Mouse (Mus musculus) naive thymus-derived CD4-positive, alpha-beta T cell, adult 2 months (primary cell): ENCODE data around the gene Tmcc3.

Experiments used
- DNase-seq: peaks from one replicate; pipeline ENCODE4 v3.0.0-alpha.2; 2011; ENCODE audit warnings: low read depth

The Tmcc3 gene

DNA sequence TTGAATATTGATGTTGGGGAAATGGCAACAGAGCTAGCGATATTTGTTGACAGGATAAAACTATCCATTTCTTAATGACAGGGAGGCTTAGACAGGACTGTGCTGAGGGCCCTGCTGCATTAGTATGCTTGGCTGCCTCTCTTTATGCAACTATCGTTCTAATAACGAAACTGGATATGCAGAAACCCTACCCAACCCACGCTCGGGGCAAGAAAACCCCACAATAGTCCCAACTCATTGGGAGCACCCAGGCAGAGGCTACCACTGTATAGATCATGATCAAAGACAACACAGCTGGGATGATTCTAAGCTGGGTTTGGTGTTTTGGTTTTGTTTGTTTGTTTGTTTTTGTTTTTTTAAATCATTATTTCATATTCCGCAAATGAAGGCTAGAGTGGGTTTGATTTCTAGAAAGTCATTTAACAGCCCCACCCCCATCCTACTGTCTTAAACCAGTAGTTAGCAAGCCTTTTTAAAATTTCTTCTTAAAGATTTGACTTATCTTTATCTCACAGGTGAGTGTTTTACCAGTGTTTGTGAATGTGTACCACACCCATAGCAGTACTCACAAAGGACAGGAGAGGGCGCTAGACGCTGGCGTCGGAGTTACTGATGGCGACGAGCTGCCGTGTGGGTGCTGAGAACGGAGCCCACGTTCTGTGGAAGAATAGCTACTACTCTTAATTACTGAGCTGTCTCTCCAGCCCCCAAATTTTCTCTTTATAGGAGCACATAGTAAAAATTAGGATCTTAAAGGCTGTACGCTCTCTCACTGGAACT is 20.8 kb downstream of the Tmcc3 start:
- no peak for DNase-seq

DNA sequence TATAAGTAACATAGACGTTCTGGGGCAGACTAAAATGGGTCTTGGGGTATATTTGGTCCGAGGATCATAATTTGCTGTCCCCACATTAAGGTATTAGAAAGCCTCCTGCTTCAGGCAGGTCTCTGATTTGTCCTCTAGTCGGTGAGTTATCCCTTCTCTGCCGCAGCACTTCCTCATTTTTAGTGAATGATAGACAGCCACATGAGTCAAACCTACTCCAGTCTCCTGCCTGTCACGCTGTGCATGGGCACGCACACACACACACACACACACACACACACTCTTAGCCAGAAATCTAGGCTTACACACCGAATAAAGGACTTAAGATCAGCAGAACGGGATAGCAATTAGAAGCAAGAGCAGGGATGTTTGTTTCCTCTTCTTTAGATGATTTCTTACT is 21.6 kb downstream of the Tmcc3 start:
- DNase-seq, result no peak

DNA sequence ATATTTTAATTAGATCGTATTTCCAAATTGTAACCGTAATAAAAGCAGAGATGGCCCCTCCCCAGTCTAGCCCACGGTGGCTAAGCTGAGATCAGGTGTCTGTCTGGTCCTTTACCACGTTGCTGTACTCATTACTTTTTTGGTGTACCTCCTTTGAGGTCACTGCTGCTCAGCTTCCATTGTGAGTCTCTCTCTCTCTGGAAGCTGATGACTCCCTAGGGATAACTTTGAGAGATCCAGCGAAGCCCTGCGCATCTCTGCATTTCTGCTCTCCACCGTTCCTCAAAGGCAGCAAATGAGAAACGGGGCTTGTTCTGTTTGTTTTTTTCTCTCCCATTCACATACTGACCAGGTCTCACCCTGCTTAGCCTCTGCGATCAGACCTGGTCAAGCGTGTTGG is 23.3 kb downstream of the Tmcc3 start:
- no peak for DNase-seq

DNA sequence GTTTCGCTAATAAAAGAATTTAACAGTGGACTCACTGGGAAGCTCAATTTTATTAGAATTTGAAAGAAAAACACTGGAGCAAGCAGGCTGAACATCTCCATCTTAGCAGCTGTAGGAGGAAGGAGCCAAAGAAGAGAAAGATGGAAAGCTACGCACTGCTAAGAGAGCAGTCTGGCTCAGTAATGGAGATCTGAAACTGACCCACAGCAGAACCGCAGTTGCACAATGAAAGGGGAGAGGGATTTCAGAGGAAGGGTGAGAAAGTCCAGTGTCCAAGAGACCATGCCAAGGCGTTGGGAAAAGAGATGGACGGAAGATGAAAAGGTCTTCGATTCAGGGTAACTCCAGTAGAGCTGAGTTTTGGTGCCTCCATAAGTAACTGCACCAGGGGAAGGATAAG is 24.3 kb downstream of the Tmcc3 start:
- no peak for DNase-seq

DNA sequence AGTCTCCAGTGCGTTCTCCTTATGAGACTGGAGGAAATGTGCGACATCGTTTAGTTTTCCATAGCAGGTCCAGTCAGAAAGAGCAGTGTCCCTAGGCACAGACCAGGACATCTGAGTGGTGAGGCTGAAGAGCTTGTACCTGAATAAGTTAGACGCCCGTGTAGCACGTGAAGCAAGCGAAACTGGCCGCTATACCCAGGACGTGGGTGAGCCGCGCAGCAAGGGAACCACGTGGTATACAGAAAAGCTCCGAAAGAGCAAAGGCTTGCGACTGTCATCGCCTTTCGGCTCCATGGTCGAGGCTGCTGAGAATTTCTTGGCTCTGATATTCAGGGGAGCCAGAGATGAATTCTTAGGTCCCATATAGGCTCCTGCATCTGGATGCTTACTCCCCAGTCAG is 29.8 kb downstream of the Tmcc3 start:
- no peak for DNase-seq

DNA sequence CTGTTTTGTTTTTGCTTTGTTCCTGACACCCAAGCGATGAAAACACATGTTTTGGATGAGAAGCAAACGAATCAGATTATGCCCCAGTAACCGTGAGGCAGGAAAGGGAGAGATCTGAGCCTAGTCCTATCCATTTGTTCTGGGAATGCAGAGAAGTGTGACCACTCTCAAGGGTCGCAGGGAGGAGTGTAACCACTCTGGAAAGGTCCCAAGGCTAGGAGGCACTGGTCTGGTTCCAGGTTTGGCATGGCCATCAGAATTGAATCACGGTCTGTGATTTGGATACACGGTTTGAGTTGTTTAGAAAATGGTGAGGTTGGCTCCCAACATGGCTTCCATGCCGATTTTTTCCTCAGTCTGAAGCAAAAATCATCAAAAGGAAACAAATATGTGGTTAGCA is 30.5 kb downstream of the Tmcc3 start:
- no peak for DNase-seq

DNA sequence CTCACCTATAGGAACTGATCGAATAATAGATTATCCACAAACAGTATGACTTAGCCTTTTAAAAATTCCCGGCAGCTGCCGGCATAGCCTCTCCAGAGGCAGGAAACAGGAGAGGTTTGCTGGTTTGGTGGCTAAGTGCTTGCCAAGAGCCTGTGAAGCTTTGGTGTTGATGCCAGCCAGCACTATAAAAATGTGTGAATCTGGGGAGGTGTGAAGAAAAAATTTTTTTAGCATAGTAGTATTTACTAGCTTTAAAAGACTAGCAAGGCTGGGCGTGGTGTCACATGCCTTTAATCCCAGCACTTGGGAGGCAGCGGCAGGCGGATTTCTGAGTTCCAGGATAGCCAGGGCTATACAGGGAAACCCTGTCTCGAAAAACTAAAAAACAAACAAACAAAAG is 31.8 kb downstream of the Tmcc3 start:
- no peak for DNase-seq

DNA sequence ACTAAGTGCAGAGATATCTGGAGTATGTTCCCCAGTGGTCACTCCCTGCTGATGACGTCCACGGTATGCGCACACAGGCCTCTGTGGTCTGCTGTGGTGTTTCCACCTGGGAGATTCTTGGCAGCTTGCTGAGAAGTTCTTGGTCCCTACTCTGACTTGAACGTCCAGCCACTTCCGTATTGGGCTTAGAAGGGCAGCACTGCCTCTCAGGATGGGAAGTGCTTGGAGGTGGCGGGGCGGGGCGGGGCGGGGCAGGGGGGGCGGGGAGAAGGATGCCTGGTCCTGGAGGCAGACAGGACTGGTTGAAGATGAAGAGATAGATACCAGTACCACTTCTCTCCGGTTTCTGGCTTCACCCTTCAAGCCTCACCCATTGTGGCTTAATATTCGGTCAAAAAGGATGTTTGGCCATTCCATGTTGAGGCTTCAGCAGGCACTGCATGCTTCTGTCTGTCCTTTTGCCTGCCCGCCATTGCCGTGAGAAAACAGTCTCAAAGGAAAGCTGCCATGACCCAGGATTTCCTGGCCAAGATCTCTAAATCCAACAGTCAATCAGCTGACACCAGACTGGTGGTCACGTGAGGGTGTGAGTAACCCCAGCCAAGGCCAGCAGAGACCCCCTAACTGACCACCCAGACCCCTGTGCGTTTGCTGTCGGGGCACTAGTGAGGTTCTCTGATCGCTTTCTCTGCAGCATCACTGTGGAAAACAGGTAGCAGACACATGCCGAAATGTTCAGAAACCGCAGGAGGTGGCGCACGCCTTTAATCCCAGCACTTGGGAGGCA is 33.1 kb downstream of the Tmcc3 start:
- no peak for DNase-seq

DNA sequence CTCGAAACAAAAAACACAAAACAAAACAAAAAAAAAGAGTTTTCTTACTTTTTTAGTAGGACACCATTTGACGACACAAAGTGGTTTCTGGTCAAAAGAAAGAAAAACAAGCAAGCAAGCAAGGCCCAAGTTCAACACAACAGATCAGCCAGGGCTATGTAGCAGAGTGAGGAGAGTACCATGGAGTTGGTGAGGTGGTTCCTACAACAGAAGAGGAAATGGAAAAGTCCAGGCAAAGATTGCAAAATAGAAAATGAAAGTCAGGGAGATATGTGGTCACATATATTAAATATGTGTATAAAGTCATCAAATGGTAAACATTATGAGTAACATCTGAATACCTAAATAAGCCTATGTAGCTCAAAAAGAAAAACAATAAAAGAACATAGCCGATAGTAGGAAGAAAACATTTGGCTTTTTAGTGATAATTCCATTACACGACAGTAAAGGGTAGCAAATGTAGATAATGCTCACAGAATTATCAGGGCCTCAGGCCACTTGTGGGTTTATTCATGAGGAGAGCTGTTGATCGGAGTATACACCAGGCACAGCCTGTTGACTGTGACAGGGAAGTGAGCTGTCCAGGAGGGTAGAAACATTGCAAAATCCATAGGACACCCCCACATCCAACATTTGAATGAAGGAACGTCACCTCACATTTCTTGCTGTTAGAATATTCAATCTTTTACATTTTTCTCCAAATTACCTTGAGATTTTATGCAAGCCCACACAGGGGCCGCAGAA is 33.9 kb downstream of the Tmcc3 start:
- no peak for DNase-seq

DNA sequence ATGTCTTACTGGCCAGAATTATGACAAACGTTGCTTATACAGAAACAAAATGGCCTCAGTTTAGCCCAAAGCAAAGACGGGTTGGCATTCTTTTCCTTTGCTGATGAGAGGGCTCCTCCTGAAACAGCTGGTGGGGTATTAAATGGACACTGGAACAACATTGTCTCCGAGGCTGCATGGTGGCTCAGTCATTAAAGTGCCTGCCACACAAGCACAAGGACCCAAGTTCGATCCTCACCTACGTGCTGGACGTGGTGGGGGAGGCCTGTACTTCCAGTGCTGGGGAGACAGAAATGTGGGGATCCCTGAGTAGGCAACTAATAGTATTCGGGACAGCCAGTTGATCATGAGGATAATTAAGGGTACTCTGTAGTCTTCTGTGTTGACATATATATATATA is 34.8 kb downstream of the Tmcc3 start:
- DNase-seq, result no peak

DNA sequence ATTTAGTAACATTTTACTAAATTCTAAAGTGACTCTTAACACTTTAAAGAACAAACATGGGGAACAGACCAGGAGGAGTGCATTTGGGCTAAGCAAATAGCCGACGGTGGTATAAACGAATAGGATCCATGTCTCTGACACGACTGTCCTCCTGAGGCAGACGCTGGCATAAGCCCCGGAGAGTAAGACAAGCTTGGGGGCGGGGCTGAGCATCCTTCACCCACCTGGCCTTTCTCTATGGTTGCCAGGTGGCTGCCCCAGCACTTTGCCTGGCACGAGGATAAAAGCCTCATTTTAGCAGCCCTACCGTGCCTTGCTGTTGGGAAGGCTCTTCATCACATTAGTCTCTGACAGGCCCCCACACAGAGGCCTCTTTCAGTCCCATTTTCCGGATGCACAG is 35.5 kb downstream of the Tmcc3 start:
- DNase-seq, result no peak

DNA sequence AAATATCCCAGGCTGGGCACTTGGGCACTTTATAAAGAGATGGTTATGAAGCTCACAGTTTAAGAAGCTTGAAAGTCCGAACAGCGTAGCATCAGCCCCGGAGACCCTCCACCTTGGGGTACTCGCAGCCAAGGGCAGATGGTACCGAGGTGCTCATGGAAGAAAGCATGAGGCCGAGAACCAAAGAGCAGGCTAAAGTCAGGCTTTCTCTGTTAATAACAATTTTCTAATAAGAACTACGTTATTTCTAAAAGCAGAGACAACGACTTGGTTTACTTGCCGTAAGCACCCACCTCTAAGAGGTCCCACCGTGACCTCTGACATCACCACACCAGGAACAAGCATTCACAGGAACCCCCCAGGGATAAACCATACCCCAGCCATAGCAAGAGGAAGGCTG is 36.2 kb downstream of the Tmcc3 start:
- no peak for DNase-seq

DNA sequence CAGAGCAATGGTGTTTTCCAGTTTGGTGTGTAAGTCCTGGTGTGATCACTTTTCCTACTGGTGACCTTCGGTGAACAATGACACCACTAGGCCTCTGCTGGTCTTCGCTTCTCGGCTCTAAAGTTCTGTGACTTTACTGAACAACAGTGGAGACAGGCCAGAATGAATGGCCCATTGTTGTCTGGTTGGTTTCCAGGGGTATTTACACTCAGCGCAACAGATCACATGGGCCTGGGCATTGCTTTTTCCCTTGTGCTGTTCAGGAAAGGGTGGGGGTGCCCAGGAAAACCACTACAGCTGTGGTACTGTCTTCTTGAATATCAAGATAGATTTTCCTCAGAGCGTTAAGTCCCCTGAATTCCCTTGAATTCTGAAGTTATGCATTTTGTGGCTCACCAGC is 38.5 kb downstream of the Tmcc3 start:
- DNase-seq, result no peak

DNA sequence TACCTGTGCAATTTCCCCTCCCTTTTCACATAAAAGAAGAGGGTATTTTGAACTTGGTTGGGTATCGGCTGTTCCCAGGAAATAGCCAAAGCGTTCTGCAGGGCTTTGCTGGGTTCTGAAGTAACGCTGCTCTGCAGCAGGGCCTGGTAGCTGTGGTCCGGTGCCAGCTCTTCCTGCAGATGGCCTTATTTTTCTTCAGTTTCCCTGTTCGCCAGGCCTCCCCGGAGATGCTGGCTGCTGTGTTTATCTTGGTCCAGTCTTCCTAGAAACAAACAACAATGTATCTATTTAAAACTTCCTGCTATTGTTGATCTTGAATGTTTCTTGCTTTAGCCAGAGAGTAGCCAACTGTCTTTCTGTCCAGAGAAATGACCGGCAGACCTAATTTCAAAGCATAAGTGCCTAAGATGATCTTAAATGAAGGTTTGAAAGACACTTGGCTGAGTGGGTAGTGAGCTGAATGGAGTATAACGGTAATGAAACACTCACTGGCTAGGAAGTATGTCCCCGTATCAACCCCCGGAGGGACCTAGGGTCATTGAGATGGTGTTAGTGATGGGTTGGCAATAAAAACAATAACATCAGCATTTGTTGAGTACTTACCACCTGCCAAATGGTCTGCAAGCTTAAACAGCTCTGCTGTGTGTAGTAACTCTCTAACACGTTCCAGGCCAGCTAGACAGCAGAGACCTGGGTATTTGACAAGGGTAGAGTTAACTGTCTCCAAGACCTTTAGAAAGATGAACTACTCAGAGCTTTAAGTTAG is 39.3 kb downstream of the Tmcc3 start:
- DNase-seq, result no peak

DNA sequence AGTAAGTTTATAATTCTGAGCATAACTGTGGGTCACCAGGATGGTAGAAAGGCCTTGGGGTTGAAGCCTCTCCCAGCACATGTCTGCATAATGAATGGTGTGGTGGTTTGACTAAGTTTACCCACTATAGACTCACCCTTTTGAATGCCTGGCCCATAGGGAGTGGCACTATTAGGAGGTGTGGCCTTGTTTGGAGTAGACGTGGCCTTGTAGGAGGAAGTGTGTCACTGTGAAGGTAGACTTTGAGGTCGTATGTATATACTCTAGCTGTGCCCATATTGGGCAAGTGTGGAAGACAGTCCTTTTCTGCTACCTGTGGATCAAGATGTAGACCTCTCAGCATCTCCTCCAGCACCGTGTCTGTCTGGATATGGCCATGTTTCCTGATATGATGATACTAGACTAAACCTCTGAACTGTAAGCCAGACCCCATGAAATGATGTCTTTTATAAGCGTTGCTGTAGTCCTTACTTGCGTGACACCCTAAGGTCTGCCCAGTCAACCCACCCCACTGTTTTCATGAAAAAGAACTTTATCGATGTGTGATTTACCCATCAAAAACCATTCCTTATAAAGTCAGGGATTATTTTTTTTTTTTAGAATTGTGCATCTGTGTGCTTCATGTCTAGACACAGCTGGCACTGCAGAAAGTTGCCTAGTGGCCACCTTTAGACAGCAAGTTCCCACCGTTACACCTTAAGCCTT is 40.6 kb downstream of the Tmcc3 start:
- no peak for DNase-seq

DNA sequence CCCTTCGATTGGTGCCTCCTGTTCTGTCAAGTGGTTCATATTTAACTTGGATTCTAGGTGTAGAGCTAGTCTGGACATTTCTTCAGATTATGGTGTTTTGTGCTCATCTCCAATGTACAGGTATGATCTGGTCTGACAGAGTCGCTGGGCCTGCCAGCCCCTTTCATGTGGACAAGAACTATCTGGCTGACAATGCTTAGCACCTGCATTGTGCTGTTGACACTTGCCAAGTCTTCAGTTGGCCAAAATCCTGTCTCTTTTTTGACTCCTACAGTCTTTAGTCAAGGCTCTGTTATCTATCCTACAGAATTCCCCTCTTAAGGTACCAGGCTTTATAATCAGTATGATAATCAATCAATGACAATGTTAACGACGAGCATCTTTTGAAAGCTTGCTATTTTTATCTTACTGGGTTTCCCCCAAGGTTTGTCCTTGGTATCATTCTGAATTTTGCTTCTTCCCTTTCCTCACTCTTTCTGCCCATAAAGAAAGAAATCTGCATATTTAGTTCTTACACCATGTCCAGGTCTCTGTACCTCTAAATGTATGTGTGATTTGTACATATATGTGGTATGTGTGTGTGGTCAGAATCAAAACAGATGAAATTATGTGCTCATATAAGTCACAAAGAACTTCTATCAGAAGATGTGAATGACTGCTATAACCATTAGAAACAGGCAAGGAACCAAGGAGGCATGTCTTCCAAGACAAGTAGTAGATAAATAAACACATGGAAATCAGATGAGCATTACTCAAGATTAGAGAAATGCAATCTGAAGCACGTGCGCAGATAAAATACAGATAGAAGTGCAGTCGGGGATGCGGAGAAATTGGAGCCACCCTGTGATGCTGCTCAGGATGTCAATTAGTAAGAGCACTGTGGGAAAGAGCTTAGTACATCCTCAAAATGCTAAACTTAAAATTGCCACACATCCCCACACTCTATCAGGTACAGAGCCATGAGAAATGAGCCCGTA is 41.4 kb downstream of the Tmcc3 start:
- DNase-seq, result no peak

DNA sequence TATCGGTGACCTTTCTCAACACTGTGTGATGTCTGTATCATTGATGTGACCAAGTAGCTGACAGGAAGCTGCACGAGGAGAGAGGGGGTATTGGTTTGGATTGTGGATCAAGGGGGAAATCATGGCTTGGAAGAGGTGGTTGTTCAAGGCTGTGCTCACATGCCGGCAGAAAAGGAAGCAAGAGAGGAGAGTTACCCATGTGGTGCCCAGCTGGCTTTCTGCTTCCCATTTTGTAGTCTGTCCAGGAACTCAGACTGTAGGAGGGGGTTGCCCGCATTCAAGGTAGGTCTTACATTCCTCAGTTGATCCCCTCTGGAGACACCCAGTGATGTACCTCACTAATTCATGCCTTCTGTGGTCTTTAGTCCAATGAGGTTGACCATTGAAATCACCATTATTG is 42.3 kb downstream of the Tmcc3 start:
- no peak for DNase-seq

DNA sequence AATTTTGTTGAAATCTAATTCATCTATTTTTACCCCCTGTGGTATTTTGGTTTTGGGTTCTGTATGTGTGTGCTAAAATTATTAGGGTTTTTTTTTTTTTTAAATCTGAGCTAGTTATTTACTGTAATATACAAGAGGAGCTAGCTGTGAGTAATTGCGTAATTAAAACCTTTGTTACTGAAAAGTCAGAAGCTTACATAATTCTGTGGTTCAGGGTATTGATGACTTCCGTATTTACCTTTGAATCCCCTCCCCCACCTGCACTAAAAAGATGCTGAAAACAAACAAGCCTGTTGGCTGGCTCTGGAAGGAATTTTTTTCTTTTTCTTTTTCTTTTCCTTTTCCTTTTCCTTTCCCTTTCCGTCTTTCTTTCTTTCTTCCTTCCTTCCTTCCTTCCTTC is 42.7 kb downstream of the Tmcc3 start:
- DNase-seq, result no peak

DNA sequence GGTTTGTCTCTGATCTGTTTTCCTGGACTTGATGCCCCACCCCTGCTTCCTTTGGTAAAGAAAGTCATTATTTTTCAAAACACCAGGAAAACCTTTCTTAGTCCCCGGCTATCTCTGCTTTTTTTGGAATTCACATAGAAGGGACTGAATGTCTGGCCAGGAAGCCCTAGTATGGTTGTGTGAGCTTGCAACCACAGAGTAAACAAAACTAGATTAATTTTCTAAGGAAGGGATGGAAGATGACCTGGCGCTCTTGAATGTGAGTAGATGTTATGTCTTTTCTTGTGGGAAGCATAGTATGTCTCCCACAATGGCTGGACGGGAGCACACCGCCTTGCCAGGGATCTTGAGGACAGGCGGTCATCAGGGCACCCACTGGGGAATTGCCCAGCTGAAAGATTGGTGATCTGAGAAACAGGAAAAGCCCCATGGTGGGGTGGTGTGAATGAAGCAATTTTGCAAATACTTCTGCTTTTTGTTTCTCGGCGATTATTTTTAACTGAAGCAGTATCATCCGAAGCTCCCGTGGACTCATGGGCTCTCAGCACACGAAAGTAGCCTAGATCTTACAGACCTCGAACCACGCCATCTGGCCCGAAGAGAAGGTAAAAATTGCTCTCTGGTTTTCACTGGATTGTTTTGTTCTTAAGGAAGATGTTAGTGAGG is 44.9 kb downstream of the Tmcc3 start:
- DNase-seq, result no peak

DNA sequence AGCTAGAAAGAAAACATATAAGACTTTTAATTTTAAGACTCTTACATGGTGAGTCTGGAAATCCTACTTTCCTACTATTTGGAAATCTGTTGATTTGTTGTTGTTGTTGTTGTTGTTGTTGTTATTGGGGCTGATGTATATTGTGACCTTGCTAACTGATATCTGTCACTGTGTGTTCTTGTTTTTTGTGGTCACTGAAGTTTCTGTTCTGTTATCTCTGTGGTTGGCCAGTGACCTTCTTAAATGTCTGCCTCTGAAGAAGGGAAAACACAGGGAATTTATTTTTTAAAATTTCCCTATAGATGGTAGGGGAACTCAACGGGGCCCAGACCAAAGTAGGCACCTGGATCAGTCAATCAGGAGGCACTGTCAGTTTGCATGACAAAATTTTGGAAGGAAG is 48.9 kb downstream of the Tmcc3 start:
- no peak for DNase-seq
